Mouse (Mus musculus) MEL (cell line): ENCODE measurements around the gene Tm9sf4. TPM values are rescaled to one million over a fixed set of nuclear protein-coding genes. Genes with fewer than 3 reads are reported as not detected.

Experiments
- DNase-seq: peaks from one replicate; pipeline ENCODE4 v3.0.0; 2011; ENCODE audit warnings: low read depth, low spot score
- H3K27ac ChIP-seq: 2 replicates; pipeline ENCODE4 v1.5.1; 2012; ENCODE audit warnings: low read depth, mild to moderate bottlenecking, control low read depth, low read length, moderate library complexity; ENCODE audit not compliant: control insufficient read depth
- H3K27me3 ChIP-seq, 2 experiments: fragments of 150-350 bp in 1 of 2; sonication (generic) in 1 of 2; 2 replicates each; pipeline ENCODE4 v1.6.1; 2012; ENCODE audit warnings: low read length in 2 of 2, mild to moderate bottlenecking in 2 of 2, improper control_type of control experiment in 1 of 2, moderate library complexity in 1 of 2; ENCODE audit not compliant: insufficient read depth in 2 of 2, control insufficient read depth in 1 of 2
- H3K36me3 ChIP-seq, 2 experiments: 2 replicates each; pipeline ENCODE4 v1.6.1; 2012 to 2014; ENCODE audit warnings: low read length in 2 of 2, improper control_type of control experiment in 1 of 2, inconsistent platforms in 1 of 2, mild to moderate bottlenecking in 1 of 2; ENCODE audit not compliant: insufficient read depth in 2 of 2, control insufficient read depth in 1 of 2
- H3K4me1 ChIP-seq, 2 experiments: fragments of 150-350 bp in 1 of 2; sonication (generic) in 1 of 2; 2 replicates each; pipeline ENCODE4 v1.6.1; 2012; ENCODE audit warnings: low read length in 2 of 2, improper control_type of control experiment in 1 of 2, mild to moderate bottlenecking in 1 of 2; ENCODE audit not compliant: insufficient read depth in 2 of 2, control insufficient read depth in 1 of 2
- H3K4me3 ChIP-seq, 2 experiments: fragments of 150-350 bp in 1 of 2; sonication (generic) in 1 of 2; 2 replicates each; pipeline ENCODE4 v1.5.1; 2012; ENCODE audit warnings: low read depth in 2 of 2, low read length in 2 of 2, mild to moderate bottlenecking in 2 of 2, moderate library complexity in 2 of 2, control low read depth in 1 of 2, improper control_type of control experiment in 1 of 2; ENCODE audit not compliant: control insufficient read depth in 1 of 2, insufficient read depth in 1 of 2
- H3K79me2 ChIP-seq: 2 replicates; pipeline ENCODE4 v1.6.1; 2012; ENCODE audit warnings: mild to moderate bottlenecking, low read length, moderate library complexity; ENCODE audit not compliant: control insufficient read depth, poor library complexity, insufficient read depth
- H3K9ac ChIP-seq: 2 replicates; pipeline ENCODE4 v1.6.1; 2012; ENCODE audit warnings: low read depth, mild to moderate bottlenecking, control low read depth, low read length, moderate library complexity; ENCODE audit not compliant: control insufficient read depth, poor library complexity, severe bottlenecking
- H3K9me3 ChIP-seq: fragments of 150-350 bp; sonication (generic); replicated peaks from 2 replicates; pipeline ENCODE4 v1.6.1; 2012; ENCODE audit warnings: mild to moderate bottlenecking, low read length, improper control_type of control experiment, moderate library complexity; ENCODE audit not compliant: insufficient read depth
- BHLHE40 ChIP-seq: IDR thresholded peaks from 2 replicates; pipeline ENCODE4 v1.6.1; 2012; ENCODE audit warnings: low read depth, mild to moderate bottlenecking, inconsistent platforms, low read length, improper control_type of control experiment, borderline replicate concordance
- CHD2 ChIP-seq: IDR thresholded peaks from 2 replicates; pipeline ENCODE4 v1.6.1; 2011; ENCODE audit warnings: low read length, improper control_type of control experiment
- E2F4 ChIP-seq: IDR thresholded peaks from 2 replicates; pipeline ENCODE4 v1.6.1; 2011; ENCODE audit warnings: low read depth, low read length, improper control_type of control experiment, borderline replicate concordance
- EP300 ChIP-seq, 2 experiments: IDR thresholded peaks; 2 replicates each; pipeline ENCODE4 v1.6.1; 2011; ENCODE audit warnings: improper control_type of control experiment in 2 of 2, low read length in 2 of 2, low read depth in 1 of 2, mild to moderate bottlenecking in 1 of 2
- ETS1 ChIP-seq: IDR thresholded peaks from 2 replicates; pipeline ENCODE4 v1.6.1; 2012; ENCODE audit warnings: low read depth, mild to moderate bottlenecking, inconsistent platforms, low read length, improper control_type of control experiment, moderate library complexity
- GABPA ChIP-seq: IDR thresholded peaks from 2 replicates; pipeline ENCODE4 v1.6.1; 2012; ENCODE audit warnings: low read depth, mild to moderate bottlenecking, inconsistent platforms, low read length, improper control_type of control experiment, moderate library complexity
- GATA1 ChIP-seq: IDR thresholded peaks from 2 replicates; pipeline ENCODE4 v1.6.1; 2011; ENCODE audit warnings: low read depth, low read length, improper control_type of control experiment
- JUND ChIP-seq: IDR thresholded peaks from 2 replicates; pipeline ENCODE4 v1.6.1; 2011; ENCODE audit warnings: low read depth, mild to moderate bottlenecking, improper control_type of control experiment, low read length
- MAX ChIP-seq: IDR thresholded peaks from 2 replicates; pipeline ENCODE4 v1.6.1; 2011; ENCODE audit warnings: low read length, improper control_type of control experiment
- MAZ ChIP-seq: IDR thresholded peaks from 2 replicates; pipeline ENCODE4 v1.6.1; 2012; ENCODE audit warnings: low read depth, mild to moderate bottlenecking, inconsistent platforms, low read length, improper control_type of control experiment
- MXI1 ChIP-seq: IDR thresholded peaks from 2 replicates; pipeline ENCODE4 v1.6.1; 2011; ENCODE audit warnings: mild to moderate bottlenecking, low read depth, low read length, improper control_type of control experiment
- MYB ChIP-seq: IDR thresholded peaks from 2 replicates; pipeline ENCODE4 v1.6.1; 2011; ENCODE audit warnings: mild to moderate bottlenecking, low read depth, low read length, improper control_type of control experiment
- MYC ChIP-seq: IDR thresholded peaks from 2 replicates; pipeline ENCODE4 v1.6.1; 2011; ENCODE audit warnings: low read depth, mild to moderate bottlenecking, low read length, improper control_type of control experiment, moderate library complexity
- NELFE ChIP-seq: IDR thresholded peaks from 2 replicates; pipeline ENCODE4 v1.6.1; 2011; ENCODE audit warnings: low read depth, low read length, improper control_type of control experiment
- NRF1 ChIP-seq: IDR thresholded peaks from 2 replicates; pipeline ENCODE4 v1.6.1; 2014; ENCODE audit warnings: low read depth, mild to moderate bottlenecking, inconsistent platforms, low read length, improper control_type of control experiment, moderate library complexity; ENCODE audit not compliant: poor library complexity, insufficient read depth, severe bottlenecking
- RAD21 ChIP-seq: IDR thresholded peaks from 2 replicates; pipeline ENCODE4 v1.6.1; 2011; ENCODE audit warnings: mild to moderate bottlenecking, low read depth, low read length, improper control_type of control experiment
- RCOR1 ChIP-seq: IDR thresholded peaks from 2 replicates; pipeline ENCODE4 v1.6.1; 2012; ENCODE audit warnings: low read depth, mild to moderate bottlenecking, inconsistent platforms, low read length, improper control_type of control experiment
- SIN3A ChIP-seq: IDR thresholded peaks from 2 replicates; pipeline ENCODE4 v1.6.1; 2012; ENCODE audit warnings: low read length, improper control_type of control experiment, inconsistent platforms
- TAL1 ChIP-seq: IDR thresholded peaks from 2 replicates; pipeline ENCODE4 v1.6.1; 2012; ENCODE audit warnings: mild to moderate bottlenecking, inconsistent platforms, low read length, moderate library complexity, mixed read lengths
- TCF12 ChIP-seq: IDR thresholded peaks from 2 replicates; pipeline ENCODE4 v1.6.1; 2014; ENCODE audit warnings: low read depth, mild to moderate bottlenecking, inconsistent platforms, low read length, improper control_type of control experiment, moderate library complexity
- USF1 ChIP-seq: IDR thresholded peaks from 2 replicates; pipeline ENCODE4 v1.6.1; 2014; ENCODE audit warnings: low read depth, mild to moderate bottlenecking, inconsistent platforms, low read length, improper control_type of control experiment, moderate library complexity
- USF2 ChIP-seq, 2 experiments: IDR thresholded peaks; 2 replicates each; pipeline ENCODE4 v1.6.1; 2011 to 2012; ENCODE audit warnings: improper control_type of control experiment in 2 of 2, low read length in 2 of 2, borderline replicate concordance in 1 of 2, inconsistent platforms in 1 of 2, low read depth in 1 of 2, mild to moderate bottlenecking in 1 of 2; ENCODE audit not compliant: insufficient read depth in 1 of 2
- polyA plus RNA-seq, 2 experiments: library from polyadenylated mRNA; stranded (reverse) in 1 of 2; unstranded in 1 of 2; fragments of >175 nt in 1 of 2; fragments of >200 nt in 1 of 2; gene quantifications; 2 replicates each; pipeline versions ENCODE4 v1.2.1 to v1.2.4; 2012; ENCODE audit warnings: low replicate concordance in 2 of 2, low read depth in 1 of 2; ENCODE audit not compliant: insufficient read length in 2 of 2, insufficient read depth in 1 of 2, missing spikeins in 1 of 2
- total RNA-seq: library from RNA; depleted of rRNA; stranded (reverse); fragments of 300-350 nt; gene quantifications from 2 replicates; pipeline ENCODE4 v1.2.3, GENCODE M21; 2012

Gene Tm9sf4
- total and polyA plus RNA-seq, 3 experiments: 16.1 to 269 (median 29.8) TPM

- TF ChIP-seq NRF1: no peak
- peak; percentile 72 for TF ChIP-seq MXI1
- no peak for TF ChIP-seq USF2 (IDR thresholded peaks at IDR 0.05; ENCODE audit: borderline replicate concordance in 1 of 2, insufficient read depth in 1 of 2, low read depth in 1 of 2, low read length in 2 of 2)
- TF ChIP-seq USF1: no peak
- TF ChIP-seq JUND: no peak
- TF ChIP-seq NELFE: no peak
- no peak for TF ChIP-seq CHD2
Observed at GRCm38 (mm10) chr2:153191242-153191641, 30.1 kb downstream of the Tm9sf4 start (continued).

GRCm38 (mm10) chr2:153194255-153194654 lies 33.2 kb downstream of the Tm9sf4 start:
- DNase-seq: peak; percentile 86
- Histone ChIP-seq H3K36me3 (peaks cover 0 to 54% of the 10 kb centered on the region in 2 experiments; a peak in 3 of 4 replicates), H3K4me1 (peaks cover 18 to 55% of the 10 kb centered on the region in 2 experiments), H3K27me3 (no peaks in the 10 kb centered on the region), H3K9me3 (no peaks in the 10 kb centered on the region), H3K9ac (no peak overlapping the region; the same call in 1 of the 2 replicates), H3K79me2 (no peaks in the 10 kb centered on the region), H3K4me3 (no peak overlapping the region), H3K27ac (peak overlapping the region; percentile 52)
- no peak for TF ChIP-seq GABPA
- no peak for TF ChIP-seq MYB
- TF ChIP-seq ETS1: peak; percentile 58
- TF ChIP-seq GATA1: peak; percentile 85
- no peak for TF ChIP-seq BHLHE40
- TF ChIP-seq TCF12: peak; percentile 84
- peak; percentile 95 for TF ChIP-seq TAL1
- no peak for TF ChIP-seq E2F4
- TF ChIP-seq MXI1: 0 out of 2 replicates have a peak, but pooled peaks have one; percentile 52
- TF ChIP-seq EP300 (IDR thresholded peaks at IDR 0.05; ENCODE audit: low read depth in 1 of 2, low read length in 2 of 2): peak; percentile 83 to 89
- TF ChIP-seq MAZ: 0 out of 2 replicates have a peak, but pooled peaks have one; percentile 23
- TF ChIP-seq SIN3A: peak; percentile 53; the same call in 1 of the 2 replicates
- no peak for TF ChIP-seq MYC
- TF ChIP-seq RAD21: no peak
- peak; percentile 73 for TF ChIP-seq MAX
- peak; percentile 82 for TF ChIP-seq RCOR1
